Comparison of ENCODE assay signal across 10 mouse cellular contexts in the genomic region with DNA sequence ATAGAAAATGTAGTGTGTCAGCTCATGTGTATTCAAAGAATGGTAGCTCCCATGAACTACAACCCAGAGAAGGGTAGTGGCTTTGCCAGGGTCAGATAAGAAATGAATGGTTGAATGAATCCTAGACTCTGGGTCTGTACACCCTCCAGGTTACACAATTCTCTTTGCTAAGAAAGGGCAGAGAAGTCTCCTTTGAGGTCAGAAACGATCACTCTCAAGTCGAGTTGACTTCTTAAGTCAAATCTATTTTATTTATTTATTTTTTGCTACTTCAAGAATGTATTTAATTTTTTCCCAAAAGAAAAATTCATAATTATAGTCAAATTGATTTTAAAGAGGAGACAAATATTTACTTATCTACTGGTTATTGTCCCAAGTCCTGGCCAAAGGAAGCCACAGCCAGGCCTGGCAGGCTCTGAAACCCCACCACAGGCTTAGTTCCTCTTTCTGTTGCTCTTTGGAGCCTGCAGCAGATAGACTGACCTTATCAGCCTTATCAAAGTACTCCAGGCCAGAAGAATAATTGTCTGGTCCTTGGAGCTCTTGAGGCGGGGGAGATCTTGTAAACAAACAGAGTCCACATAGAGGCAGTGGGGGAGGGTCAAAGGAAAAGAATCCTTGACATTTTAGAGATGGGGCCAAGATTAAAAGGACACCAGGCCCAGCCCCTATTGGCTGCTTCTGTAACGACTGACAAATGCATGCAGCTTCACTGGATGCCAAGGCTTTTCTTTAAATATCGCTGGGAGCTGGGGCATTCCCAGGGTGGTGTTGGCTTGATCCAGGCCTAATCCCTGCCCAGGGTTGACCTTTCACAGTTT.
DNase-seq lines count a peak whose midpoint lies in the region; ATAC-seq and TF ChIP-seq lines count a peak whose summit lies in the region.
"Had no signal": no experiment of that assay in that cellular context is flagged by ENCODE, and none has a peak within 500 bp of the region (broad histone marks: within the 10 kb centered on the region; RNA-seq: fewer than 3 reads in every experiment).

No protein-coding gene starts in this region.

- DNase-seq in heart, adult 11 months = peak; percentile 96
- DNase-seq in heart, postnatal 25 days (ENCODE audit: low spot score) = no peak
- DNase-seq in kidney, postnatal 36 days = peak; percentile 32 to 63
- no peak for DNase-seq in thymus, postnatal 36 days
- DNase-seq: cerebellum, adult 9-10 months had no signal

- peak overlapping the region; percentile 20; the same call in 1 of the 2 replicates for H3K27ac ChIP-seq in bone marrow, adult 2 months (ENCODE audit: control insufficient read depth, insufficient read depth, low read depth, low read length, poor library complexity)
- H3K27ac ChIP-seq: hindbrain, embryonic 14.5 days had no signal

- intact Hi-C loops in heart, postnatal 25 days (cut with DNase I) = no loop called here

- TF ChIP-seq POLR2A in bone marrow, adult 2 months (IDR thresholded peaks at IDR 0.05; ENCODE audit: borderline replicate concordance, control insufficient read depth, low read depth, low read length) = no peak

- ATAC-seq in megakaryocyte-erythroid progenitor cell, adult 5-6 weeks (replicated peaks; ENCODE audit: low FRiP score, low TSS enrichment, poor library complexity, severe bottlenecking) = peak; percentile 60
- ATAC-seq in erythroid progenitor cell, adult 5-6 weeks (replicated peaks; ENCODE audit: low FRiP score, poor library complexity, severe bottlenecking) = no peak
- ATAC-seq in frontal cortex, adult (ENCODE audit: low TSS enrichment) = no peak

- H3K4me1 ChIP-seq in bone marrow, adult 2 months (ENCODE audit: control insufficient read depth, insufficient read depth, low read length) = peaks cover 4% of the 10 kb centered on the region; the same call in 1 of the 2 replicates

- H3K4me3 ChIP-seq in bone marrow, adult 2 months (replicated peaks; ENCODE audit: control insufficient read depth, low read depth, low read length) = no peak overlapping the region

- TF ChIP-seq CTCF in bone marrow, adult 2 months (IDR thresholded peaks at IDR 0.05; ENCODE audit: control insufficient read depth, insufficient read depth, low read length) = no peak

- WGBS in bone marrow, adult 2 months = 8% methylated on average over 5 of the region's 5 CpGs

Comparison
In these comparisons a context has a peak if more than half of its experiments do, and no peak if none do; other contexts are left out.
1. DNase-seq: peak in heart, adult 11 months (single experiment) and kidney, postnatal 36 days (2 of 2); none in heart, postnatal 25 days (single experiment) and thymus, postnatal 36 days (0 of 2).